Mouse (Mus musculus): Measurements from ENCODE around the gene Otulin.

DNA sequence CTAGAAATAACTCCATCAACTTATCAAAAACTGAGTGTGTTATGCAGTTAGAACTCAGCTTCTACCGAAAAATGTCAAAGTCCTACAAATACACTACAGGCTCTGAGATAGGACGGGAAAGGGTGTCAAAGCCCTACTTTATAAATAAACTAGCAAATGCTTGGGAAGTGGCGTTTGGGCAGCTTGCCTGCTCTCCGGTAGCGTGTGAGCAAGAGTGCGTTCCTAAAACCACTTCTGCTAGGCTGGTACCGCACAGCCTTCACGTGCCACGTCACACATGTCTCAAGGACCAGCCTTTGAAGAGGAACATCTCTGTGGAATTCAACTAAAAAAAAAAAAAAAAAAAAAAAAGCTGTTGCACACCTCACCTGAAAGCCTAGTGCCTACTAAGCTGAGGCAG is 127.3 kb downstream of the Otulin start:
- TF ChIP-seq EP300 (IDR thresholded peaks at IDR 0.05; ENCODE audit: low read length), result no peak
- no peak for TF ChIP-seq IRF4 (IDR thresholded peaks at IDR 0.05; ENCODE audit: low read depth, low read length)
- no peak for TF ChIP-seq CTCF (conservative IDR thresholded peaks at IDR 0.05 in 1 of 2, IDR thresholded peaks at IDR 0.05 in 1 of 2; ENCODE audit: low read depth in 2 of 2, low read length in 2 of 2)
- TF ChIP-seq MAZ (IDR thresholded peaks at IDR 0.05; ENCODE audit: low read depth, low read length), result no peak
- TF ChIP-seq PAX5 (IDR thresholded peaks at IDR 0.05; ENCODE audit: low read length), result no peak
- TF ChIP-seq SIN3A (IDR thresholded peaks at IDR 0.05; ENCODE audit: low read length), result no peak
